Mouse (Mus musculus) forebrain, embryonic 16.5 days (tissue): Measurements from ENCODE around the gene Gng2. TPM values are rescaled to one million over a fixed set of nuclear protein-coding genes. Genes with fewer than 3 reads are reported as not detected.

ENCODE experiments used
- ATAC-seq: fragments of 200-750 bp; cut with Nextera tagmentation; 2 replicates; pipeline ENCODE4 v1.8.0; 2017; ENCODE audit warnings: mild to moderate bottlenecking, moderate library complexity
- H3K27ac ChIP-seq: fragments of 300-500 bp; sonication (generic); 2 replicates; pipeline ENCODE4 v1.5.1; 2014; ENCODE audit warnings: low read length, control low read depth
- H3K27me3 ChIP-seq: fragments of 300-500 bp; sonication (generic); replicated peaks from 2 replicates; pipeline ENCODE4 v1.6.1; 2014; ENCODE audit warnings: low read length; ENCODE audit not compliant: control insufficient read depth, insufficient read depth
- H3K36me3 ChIP-seq: fragments of 300-500 bp; sonication (generic); 2 replicates; pipeline ENCODE4 v1.6.1; 2014; ENCODE audit not compliant: control insufficient read depth, insufficient read depth
- H3K4me1 ChIP-seq: fragments of 300-500 bp; sonication (generic); replicated peaks from 2 replicates; pipeline ENCODE4 v1.6.1; 2014; ENCODE audit warnings: low read length; ENCODE audit not compliant: control insufficient read depth, insufficient read depth
- H3K4me2 ChIP-seq: fragments of 300-500 bp; sonication (generic); 2 replicates; pipeline ENCODE4 v1.6.1; 2014; ENCODE audit warnings: mild to moderate bottlenecking, low read length, control low read depth
- H3K4me3 ChIP-seq: fragments of 300-500 bp; sonication (generic); replicated peaks from 2 replicates; pipeline ENCODE4 v1.5.1; 2014; ENCODE audit warnings: mild to moderate bottlenecking, low read length, control low read depth
- H3K9ac ChIP-seq: fragments of 300-500 bp; sonication (generic); replicated peaks from 2 replicates; pipeline ENCODE4 v1.6.1; 2014; ENCODE audit warnings: low read depth, low read length, control low read depth
- H3K9me3 ChIP-seq: fragments of 300-500 bp; sonication (generic); 2 replicates; pipeline ENCODE4 v1.6.1; 2016; ENCODE audit warnings: low read length; ENCODE audit not compliant: control insufficient read depth
- WGBS: fragments of 180-500 bp; shearing (Covaris S2); extraction: QIAGEN DNeasy Blood & Tissue Kit; methylation state at CpG from one replicate; pipeline ENCODE4 v1.1.7; 2014; 5-methylcytosine and 5-hydroxymethylcytosine counted together
- polyA plus RNA-seq: library from polyadenylated mRNA; unstranded; fragments of >200 nt; fragmentation: Nextera tagmentation; extraction: Ambion mirVana; gene quantifications from 2 replicates; pipeline ENCODE4 v1.2.1, GENCODE M21; 2015

Gene Gng2
- polyA plus RNA-seq, 1 experiment from 2014 or later, result 498 TPM

DNA sequence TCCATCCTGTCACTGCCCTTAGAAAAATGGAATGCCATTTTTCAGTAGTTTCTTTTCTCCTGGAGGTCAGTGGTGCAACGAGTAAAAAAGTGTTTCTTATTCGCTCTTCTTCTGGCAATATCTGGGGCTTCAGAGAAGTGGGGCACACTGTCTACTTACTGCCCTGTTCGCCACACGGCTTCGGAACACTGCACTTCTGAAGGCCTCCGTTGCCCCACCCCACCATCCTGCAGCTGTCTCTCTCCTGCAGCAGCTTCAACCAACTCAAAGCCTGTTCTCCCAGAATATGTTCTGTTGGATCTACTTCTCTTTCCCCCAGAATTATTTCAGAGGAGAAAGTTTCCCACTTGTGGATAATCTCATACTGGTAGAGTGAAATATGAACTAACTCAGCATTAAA, 52.3 kb downstream of the Gng2 start:
- Histone ChIP-seq H3K9me3 (no peaks in the 10 kb centered on the region), H3K4me1 (peaks cover 18% of the 10 kb centered on the region), H3K36me3 (no peaks in the 10 kb centered on the region), H3K9ac (no peak overlapping the region), H3K4me2 (no peak overlapping the region), H3K27me3 (no peaks in the 10 kb centered on the region), H3K4me3 (no peak overlapping the region), H3K27ac (no peak overlapping the region)
- WGBS, result 38% methylated on average over 6 of the region's 6 CpGs
- no peak for ATAC-seq

DNA sequence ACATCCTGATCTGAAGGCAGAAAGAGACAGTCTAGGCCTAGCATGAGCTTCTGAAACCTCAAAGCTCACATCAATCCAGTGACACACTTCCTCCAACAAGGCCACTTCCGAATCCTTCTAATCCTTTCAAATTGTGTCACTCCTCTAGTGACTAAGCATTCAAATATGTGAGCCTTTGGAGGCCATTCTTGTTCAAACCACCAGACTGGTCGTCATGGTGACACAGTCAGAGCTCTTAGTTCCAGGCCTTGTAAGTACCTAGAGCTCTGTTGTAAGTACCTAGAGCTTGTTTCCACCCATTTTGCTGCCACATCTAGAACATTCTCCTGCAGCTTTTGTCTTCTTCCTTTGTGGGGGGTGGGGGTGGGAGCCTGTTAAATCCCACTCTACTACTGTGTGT, 53.3 kb downstream of the Gng2 start:
- peaks cover 24% of the 10 kb centered on the region for H3K4me1 ChIP-seq
- 87% methylated on average over 2 of the region's 2 CpGs for WGBS
- H3K4me2 ChIP-seq, result no peak overlapping the region
- H3K27me3 ChIP-seq, result no peaks in the 10 kb centered on the region
- no peak overlapping the region for H3K27ac ChIP-seq
- H3K9ac ChIP-seq, result no peak overlapping the region
- no peak for ATAC-seq
- H3K9me3 ChIP-seq, result no peaks in the 10 kb centered on the region
- no peaks in the 10 kb centered on the region for H3K36me3 ChIP-seq
- no peak overlapping the region for H3K4me3 ChIP-seq

DNA sequence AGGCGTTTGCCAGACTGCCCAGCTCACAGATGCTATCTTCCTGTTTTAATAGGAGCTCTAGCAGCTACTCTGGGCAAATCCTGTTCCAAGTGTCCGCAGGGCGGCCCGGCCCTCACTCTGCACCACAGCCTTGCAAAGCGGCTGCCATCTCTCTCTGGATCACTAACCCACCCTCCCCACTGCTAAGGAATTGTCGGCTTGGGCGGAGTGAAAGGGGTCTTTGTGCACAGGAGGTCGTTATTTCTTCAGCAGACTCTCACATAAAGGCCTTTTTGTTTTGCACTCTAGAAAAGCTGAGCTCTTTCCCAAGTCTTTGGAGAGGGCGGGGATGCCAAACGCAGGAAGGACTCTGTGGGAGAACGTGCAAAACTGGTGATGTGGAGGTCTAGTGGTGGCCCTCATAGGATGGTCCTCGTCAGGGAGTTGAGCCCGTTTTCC, 57.2 kb downstream of the Gng2 start:
- Histone ChIP-seq H3K27ac (peak overlapping the region; percentile 59), H3K9ac (no peak overlapping the region), H3K4me1 (peaks cover 16% of the 10 kb centered on the region), H3K27me3 (no peaks in the 10 kb centered on the region), H3K36me3 (no peaks in the 10 kb centered on the region), H3K4me2 (no peak overlapping the region), H3K9me3 (no peaks in the 10 kb centered on the region), H3K4me3 (no peak overlapping the region)
- WGBS, result 2% methylated on average over 13 of the region's 13 CpGs
- peak; percentile 81 for ATAC-seq

DNA sequence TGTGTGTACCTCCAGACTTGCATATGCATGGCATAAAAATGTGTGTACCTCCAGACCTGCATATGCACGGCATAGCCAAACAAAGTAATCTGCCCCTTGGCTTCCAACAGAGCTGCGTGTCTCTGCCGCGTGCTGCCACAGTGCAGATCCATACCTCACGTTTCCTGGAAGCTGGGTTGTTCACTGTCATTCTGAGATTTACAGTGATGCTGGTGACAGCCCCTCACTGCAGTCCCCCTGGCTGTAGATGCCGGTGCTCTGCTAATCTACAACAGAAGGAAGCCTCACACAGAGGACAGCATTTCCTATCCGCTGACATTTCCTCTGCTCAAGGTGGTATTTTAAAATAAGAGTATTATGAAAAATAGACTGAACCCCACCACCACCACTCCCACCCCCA, 57.6 kb downstream of the Gng2 start:
- Histone ChIP-seq H3K9me3 (no peaks in the 10 kb centered on the region), H3K27me3 (no peaks in the 10 kb centered on the region), H3K27ac (peak overlapping the region; percentile 59), H3K4me2 (no peak overlapping the region), H3K9ac (no peak overlapping the region), H3K36me3 (no peaks in the 10 kb centered on the region), H3K4me1 (peaks cover 13% of the 10 kb centered on the region), H3K4me3 (no peak overlapping the region)
- 7% methylated on average over 7 of the region's 7 CpGs for WGBS
- peak; percentile 37 for ATAC-seq

DNA sequence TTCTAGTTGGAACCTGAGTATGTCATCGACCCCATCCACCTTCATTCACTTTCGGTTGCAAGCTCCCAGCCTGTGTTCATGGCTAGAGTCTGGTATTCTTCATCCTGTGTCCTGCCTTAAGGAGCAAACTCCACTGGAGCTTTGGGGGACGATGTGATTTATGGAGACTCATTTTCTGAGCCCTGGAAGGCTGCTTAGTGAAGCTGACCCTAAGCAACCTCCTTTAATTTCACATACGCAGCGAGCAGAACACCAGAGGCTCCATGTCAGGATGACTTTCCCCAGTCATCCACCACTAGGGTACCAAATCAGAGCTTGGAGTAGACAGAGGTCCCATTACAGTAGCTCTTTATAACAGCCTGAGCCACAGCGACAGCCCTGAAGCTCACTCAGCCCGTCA, 59.9 kb downstream of the Gng2 start:
- Histone ChIP-seq H3K36me3 (no peaks in the 10 kb centered on the region), H3K9me3 (no peaks in the 10 kb centered on the region), H3K27me3 (no peaks in the 10 kb centered on the region), H3K4me3 (no peak overlapping the region), H3K9ac (no peak overlapping the region), H3K4me2 (no peak overlapping the region), H3K27ac (no peak overlapping the region), H3K4me1 (peaks cover 13% of the 10 kb centered on the region)
- 90% methylated on average over 7 of the region's 7 CpGs for WGBS
- ATAC-seq, result no peak

DNA sequence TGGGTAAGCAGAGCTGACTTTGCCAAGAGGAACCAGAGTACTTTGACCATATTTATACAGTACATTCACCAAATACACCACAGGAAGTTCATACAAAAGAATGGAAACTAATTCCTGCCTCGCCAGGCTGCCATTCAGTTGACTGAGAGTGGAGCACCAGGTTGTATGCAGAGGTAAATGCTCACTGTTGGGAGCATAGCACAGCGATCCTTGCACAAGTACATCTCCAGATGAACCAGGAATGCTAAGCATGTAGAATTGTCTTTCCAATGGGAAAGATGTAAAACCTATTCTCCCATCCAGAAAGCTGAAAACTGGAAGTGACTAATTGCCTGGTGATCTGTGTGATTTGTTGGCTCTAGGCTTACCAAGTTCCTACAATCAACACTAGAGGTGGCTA, 61.1 kb downstream of the Gng2 start:
- Histone ChIP-seq H3K4me3 (no peak overlapping the region), H3K9ac (no peak overlapping the region), H3K27me3 (no peaks in the 10 kb centered on the region), H3K4me2 (no peak overlapping the region), H3K36me3 (no peaks in the 10 kb centered on the region), H3K4me1 (peaks cover 17% of the 10 kb centered on the region), H3K9me3 (no peaks in the 10 kb centered on the region), H3K27ac (no peak overlapping the region)
- no peak for ATAC-seq
- 85% methylated on average over 2 of the region's 2 CpGs for WGBS

DNA sequence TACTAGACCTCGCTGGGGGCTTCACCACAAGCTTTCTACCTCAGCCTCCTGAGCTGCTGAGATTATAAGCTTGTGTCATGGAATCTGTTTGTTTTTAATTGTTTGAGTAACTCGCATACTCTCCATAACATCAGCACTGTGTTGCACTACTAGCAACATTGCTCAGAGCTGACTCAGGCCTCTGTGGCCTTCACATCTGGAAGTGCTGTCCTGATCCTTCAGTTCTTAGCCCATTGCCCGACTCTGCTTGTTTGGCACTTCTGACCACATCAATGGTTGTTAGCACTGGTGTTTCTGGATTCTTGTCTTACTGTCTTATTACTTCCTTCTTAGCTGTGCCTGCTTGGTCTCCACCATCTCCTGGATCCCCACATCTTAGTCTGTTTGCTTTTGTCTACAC, 64.5 kb downstream of the Gng2 start:
- WGBS, result 83% methylated on average over 3 of the region's 3 CpGs
- Histone ChIP-seq H3K9me3 (no peaks in the 10 kb centered on the region), H3K4me2 (no peak overlapping the region), H3K36me3 (no peaks in the 10 kb centered on the region), H3K9ac (no peak overlapping the region), H3K27me3 (no peaks in the 10 kb centered on the region), H3K4me1 (peaks cover 3% of the 10 kb centered on the region; the same call in 1 of the 2 replicates), H3K4me3 (no peak overlapping the region), H3K27ac (no peak overlapping the region)
- no peak for ATAC-seq

DNA sequence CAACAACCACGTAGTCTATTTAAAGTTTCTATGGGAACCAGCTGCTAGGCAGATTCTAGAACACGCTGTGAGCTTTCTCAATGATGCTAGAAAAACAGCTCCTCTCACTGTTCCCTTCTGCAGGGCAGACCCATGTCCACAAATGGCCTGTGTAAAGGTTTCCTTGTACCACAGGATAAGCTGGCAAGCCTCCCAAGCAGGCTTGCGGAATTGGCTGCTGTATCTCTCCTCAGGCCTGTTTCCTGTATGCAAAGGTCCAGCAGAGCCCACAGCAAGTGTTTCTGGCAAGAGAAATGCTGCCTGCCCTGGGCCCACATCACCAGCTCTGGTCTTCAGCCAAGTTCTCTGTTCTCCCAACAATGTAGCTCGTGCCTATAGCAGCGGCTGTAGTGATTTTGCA, 71.8 kb downstream of the Gng2 start:
- no peak overlapping the region for H3K4me3 ChIP-seq
- ATAC-seq, result peak; percentile 80
- 25% methylated on average over 5 of the region's 5 CpGs for WGBS
- H3K9me3 ChIP-seq, result no peaks in the 10 kb centered on the region
- no peak overlapping the region for H3K9ac ChIP-seq
- no peaks in the 10 kb centered on the region for H3K36me3 ChIP-seq
- H3K27me3 ChIP-seq, result no peaks in the 10 kb centered on the region
- H3K4me2 ChIP-seq, result no peak overlapping the region
- peaks cover 17% of the 10 kb centered on the region for H3K4me1 ChIP-seq
- H3K27ac ChIP-seq, result peak overlapping the region; percentile 30; the same call in 1 of the 2 replicates

DNA sequence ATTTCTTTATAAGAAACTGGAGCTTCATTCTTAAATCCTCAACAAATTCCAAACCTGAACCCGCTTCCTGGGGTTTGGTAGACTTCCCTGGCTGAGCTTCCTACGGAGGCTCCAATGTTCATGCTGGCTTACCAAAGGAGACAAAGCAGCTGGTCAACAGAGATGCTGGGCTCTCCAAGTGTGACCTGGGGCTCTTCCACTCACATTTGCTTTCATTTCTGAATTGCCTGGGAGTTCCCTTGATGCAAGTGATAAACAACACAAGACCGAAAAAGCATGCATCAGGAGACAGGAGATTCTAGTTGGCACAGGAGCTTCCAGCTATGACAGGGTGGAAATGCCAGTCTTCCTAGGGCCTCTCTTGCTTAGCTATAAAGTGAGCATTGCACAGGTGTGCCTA, 72.6 kb downstream of the Gng2 start:
- Histone ChIP-seq H3K27me3 (no peaks in the 10 kb centered on the region), H3K9me3 (no peaks in the 10 kb centered on the region), H3K4me2 (no peak overlapping the region), H3K36me3 (no peaks in the 10 kb centered on the region), H3K27ac (0 out of 2 replicates have a peak overlapping the region, but pooled peaks have one; percentile 5), H3K4me3 (no peak overlapping the region), H3K9ac (no peak overlapping the region), H3K4me1 (peaks cover 17% of the 10 kb centered on the region)
- 0 out of 2 replicates have a peak, but pooled peaks have one; percentile 13 for ATAC-seq
- WGBS, result 41% methylated on average over 3 of the region's 3 CpGs

DNA sequence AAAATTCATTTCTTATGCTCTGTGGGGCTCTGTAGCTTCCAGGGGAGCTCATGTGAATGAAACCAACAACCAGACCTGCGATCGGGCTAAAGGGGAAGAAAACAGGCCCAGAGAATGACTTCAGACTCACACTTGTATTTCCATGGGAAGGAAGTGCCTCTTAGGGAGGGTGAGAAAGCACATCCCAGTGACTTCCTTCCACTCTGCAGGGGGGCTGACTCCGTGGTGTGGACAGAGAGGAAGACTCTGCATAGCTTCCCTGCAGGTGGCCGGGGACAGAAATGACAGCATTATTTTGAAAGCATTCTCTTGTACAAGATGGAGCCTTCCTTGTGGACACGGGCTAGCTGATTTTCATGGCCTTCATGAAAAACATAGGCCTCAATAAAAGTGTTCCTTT, 73.4 kb downstream of the Gng2 start:
- H3K27me3 ChIP-seq, result no peaks in the 10 kb centered on the region

More for the DNA sequence above, 73.4 kb downstream of the Gng2 start:
- ATAC-seq, result no peak
- Histone ChIP-seq H3K9me3 (no peaks in the 10 kb centered on the region), H3K27ac (no peak overlapping the region), H3K36me3 (no peaks in the 10 kb centered on the region), H3K4me3 (no peak overlapping the region), H3K4me1 (peaks cover 17% of the 10 kb centered on the region), H3K9ac (no peak overlapping the region), H3K4me2 (no peak overlapping the region)
- 44% methylated on average over 5 of the region's 5 CpGs for WGBS
